Mouse (Mus musculus): Measurements from ENCODE around the gene Psmb7. TPM values are rescaled to one million over a fixed set of nuclear protein-coding genes. Genes with fewer than 3 reads are reported as not detected.

The Psmb7 gene
- polyA plus RNA-seq, 1 experiment from 2014 or later, result 363 TPM

DNA sequence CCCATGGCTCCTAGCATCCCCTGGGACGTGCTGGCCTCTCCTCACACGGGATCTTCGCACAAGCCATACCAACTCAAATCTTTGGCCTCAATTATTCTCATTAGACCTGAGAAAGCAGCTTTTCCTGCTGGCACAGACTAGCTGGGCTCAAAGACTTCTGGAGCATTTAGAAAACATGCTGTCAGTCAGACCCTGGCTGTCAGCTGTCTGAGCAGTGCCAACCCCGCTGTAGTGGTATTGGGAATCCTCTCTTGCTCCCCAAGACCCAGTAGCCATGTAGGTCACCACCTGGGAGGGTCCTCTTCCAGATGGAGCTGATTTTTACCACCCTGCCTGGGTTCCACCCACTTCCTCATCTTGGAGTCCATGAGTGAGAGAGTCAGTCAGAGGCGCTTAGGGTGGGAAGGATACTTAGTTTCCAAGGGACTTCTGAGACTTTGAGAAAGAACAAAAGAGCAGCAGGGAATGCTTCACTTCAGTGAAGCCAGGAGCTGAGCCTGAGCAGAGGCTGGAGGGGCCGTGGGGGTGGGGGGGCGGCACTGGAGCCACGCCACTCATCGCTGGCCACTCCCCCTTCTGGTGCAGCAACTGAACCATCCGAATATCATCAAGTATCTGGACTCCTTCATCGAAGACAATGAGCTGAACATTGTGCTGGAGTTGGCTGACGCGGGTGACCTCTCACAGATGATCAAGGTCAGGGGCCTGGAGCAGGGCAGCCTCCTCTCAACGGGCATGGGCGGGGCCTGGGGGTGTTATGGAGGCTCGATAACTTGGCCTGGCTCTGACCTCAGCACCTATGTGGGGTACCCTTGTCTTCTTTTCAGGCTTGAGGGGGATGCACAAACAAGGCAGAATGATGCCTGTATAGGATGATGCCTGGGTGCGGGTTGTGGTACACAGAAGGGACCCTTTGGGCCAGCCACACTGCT lies 83.3 kb downstream of the Psmb7 start:
- Histone ChIP-seq H3K4me2 (ENCODE audit: low read depth, low read length) (no peak overlapping the region), H3K9me3 (replicated peaks; ENCODE audit: control insufficient read depth, low read length) (no peaks in the 10 kb centered on the region), H3K4me3 (ENCODE audit: low read depth, low read length) (no peak overlapping the region), H3K36me3 (replicated peaks; ENCODE audit: control insufficient read depth, insufficient read depth, low read depth, low read length) (no peaks in the 10 kb centered on the region; the same call in 1 of the 2 replicates), H3K9ac (replicated peaks; ENCODE audit: low read length) (no peak overlapping the region), H3K4me1 (ENCODE audit: control insufficient read depth, insufficient read depth, low read length) (no peaks in the 10 kb centered on the region), H3K27me3 (ENCODE audit: control insufficient read depth, insufficient read depth, low read length) (no peaks in the 10 kb centered on the region), H3K27ac (replicated peaks; ENCODE audit: low read depth, low read length) (no peak overlapping the region)
- no peak; the same call in 1 of the 2 replicates for ATAC-seq (replicated peaks; ENCODE audit: insufficient number of reproducible peaks, low FRiP score, low TSS enrichment, low read depth)
- DNase-seq (ENCODE audit: low spot score), result no peak
- 63% methylated on average over 17 of the region's 17 CpGs for WGBS

- ATAC-seq (replicated peaks; ENCODE audit: insufficient number of reproducible peaks, low FRiP score, low TSS enrichment, low read depth), result no peak
Measured at GRCm38 (mm10) chr2:38556721-38557120, 87.2 kb downstream of the Psmb7 start.

DNA sequence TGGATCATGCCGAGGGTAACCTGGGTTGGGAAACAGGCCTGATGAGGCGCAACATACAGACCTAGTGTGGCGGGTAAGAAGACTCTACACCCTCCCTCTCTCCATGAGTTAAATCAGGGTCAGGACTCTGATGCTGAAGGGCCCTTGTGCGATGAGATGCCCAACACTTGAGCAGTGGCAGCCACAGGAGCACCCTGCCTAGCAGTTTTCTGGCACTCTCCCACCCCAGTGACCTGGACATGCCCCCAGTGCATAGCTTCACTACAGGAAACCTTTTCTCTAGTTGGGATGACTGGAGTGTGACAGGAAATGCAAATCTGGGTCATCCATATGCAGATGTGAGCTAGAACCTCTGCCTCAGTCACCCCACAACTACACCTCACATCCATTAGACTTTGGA lies 88.2 kb downstream of the Psmb7 start:
- no peak overlapping the region for H3K4me2 ChIP-seq (ENCODE audit: low read depth, low read length)
- no peak overlapping the region for H3K9ac ChIP-seq (replicated peaks; ENCODE audit: low read length)
- WGBS, result 91% methylated on average over 4 of the region's 4 CpGs
- H3K9me3 ChIP-seq (replicated peaks; ENCODE audit: control insufficient read depth, low read length), result no peaks in the 10 kb centered on the region
- H3K4me1 ChIP-seq (ENCODE audit: control insufficient read depth, insufficient read depth, low read length), result no peaks in the 10 kb centered on the region
- H3K27ac ChIP-seq (replicated peaks; ENCODE audit: low read depth, low read length), result no peak overlapping the region
- ATAC-seq (replicated peaks; ENCODE audit: insufficient number of reproducible peaks, low FRiP score, low TSS enrichment, low read depth) (no peak), DNase-seq (ENCODE audit: low spot score) (no peak)
- H3K27me3 ChIP-seq (ENCODE audit: control insufficient read depth, insufficient read depth, low read length), result no peaks in the 10 kb centered on the region
- no peak overlapping the region for H3K4me3 ChIP-seq (ENCODE audit: low read depth, low read length)
- no peaks in the 10 kb centered on the region; the same call in 1 of the 2 replicates for H3K36me3 ChIP-seq (replicated peaks; ENCODE audit: control insufficient read depth, insufficient read depth, low read depth, low read length)

More at GRCm38 (mm10) chr2:38556721-38557120, 87.2 kb downstream of the Psmb7 start:
- Histone ChIP-seq H3K27ac (replicated peaks; ENCODE audit: low read depth, low read length) (no peak overlapping the region), H3K9me3 (replicated peaks; ENCODE audit: control insufficient read depth, low read length) (no peaks in the 10 kb centered on the region), H3K4me2 (ENCODE audit: low read depth, low read length) (no peak overlapping the region), H3K36me3 (replicated peaks; ENCODE audit: control insufficient read depth, insufficient read depth, low read depth, low read length) (no peaks in the 10 kb centered on the region; the same call in 1 of the 2 replicates), H3K9ac (replicated peaks; ENCODE audit: low read length) (no peak overlapping the region), H3K4me3 (ENCODE audit: low read depth, low read length) (no peak overlapping the region), H3K27me3 (ENCODE audit: control insufficient read depth, insufficient read depth, low read length) (no peaks in the 10 kb centered on the region), H3K4me1 (ENCODE audit: control insufficient read depth, insufficient read depth, low read length) (no peaks in the 10 kb centered on the region)
- DNase-seq (ENCODE audit: low spot score), result no peak
- 91% methylated on average over 3 of the region's 3 CpGs for WGBS

- ATAC-seq (replicated peaks; ENCODE audit: insufficient number of reproducible peaks, low FRiP score, low TSS enrichment, low read depth) (no peak), DNase-seq (ENCODE audit: low spot score) (no peak)
- Histone ChIP-seq H3K4me3 (ENCODE audit: low read depth, low read length) (no peak overlapping the region), H3K4me2 (ENCODE audit: low read depth, low read length) (no peak overlapping the region), H3K9ac (replicated peaks; ENCODE audit: low read length) (no peak overlapping the region), H3K36me3 (replicated peaks; ENCODE audit: control insufficient read depth, insufficient read depth, low read depth, low read length) (no peaks in the 10 kb centered on the region; the same call in 1 of the 2 replicates), H3K4me1 (ENCODE audit: control insufficient read depth, insufficient read depth, low read length) (no peaks in the 10 kb centered on the region), H3K9me3 (replicated peaks; ENCODE audit: control insufficient read depth, low read length) (no peaks in the 10 kb centered on the region), H3K27ac (replicated peaks; ENCODE audit: low read depth, low read length) (no peak overlapping the region), H3K27me3 (ENCODE audit: control insufficient read depth, insufficient read depth, low read length) (no peaks in the 10 kb centered on the region)
- 72% methylated on average over 19 of the region's 19 CpGs for WGBS
Measured at GRCm38 (mm10) chr2:38554226-38554995, 89.5 kb downstream of the Psmb7 start.

DNA sequence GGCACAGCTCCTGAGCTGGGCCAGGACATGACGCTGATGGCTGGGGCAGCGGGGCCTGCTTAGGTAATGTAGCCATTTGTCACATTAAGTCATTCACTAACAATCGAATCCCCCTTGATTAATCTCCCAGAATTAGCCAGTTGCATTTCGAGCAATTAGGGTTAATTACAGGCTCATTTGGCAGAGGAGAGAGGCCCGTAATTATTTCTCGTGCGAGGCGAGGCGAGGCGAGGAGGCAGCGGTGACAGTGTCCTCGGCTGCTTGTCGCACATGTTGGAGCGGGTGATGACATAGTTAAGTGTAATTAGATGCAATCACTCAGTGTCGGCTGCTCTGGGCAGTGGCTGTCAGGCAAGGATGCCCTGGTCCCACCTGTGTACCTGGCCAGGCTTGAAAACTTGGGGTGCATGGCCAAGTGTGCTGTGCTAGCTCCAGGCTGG lies 91.9 kb downstream of the Psmb7 start:
- no peak for ATAC-seq (replicated peaks; ENCODE audit: insufficient number of reproducible peaks, low FRiP score, low TSS enrichment, low read depth)
- Histone ChIP-seq H3K4me2 (ENCODE audit: low read depth, low read length) (no peak overlapping the region), H3K27me3 (ENCODE audit: control insufficient read depth, insufficient read depth, low read length) (no peaks in the 10 kb centered on the region), H3K27ac (replicated peaks; ENCODE audit: low read depth, low read length) (no peak overlapping the region), H3K4me3 (ENCODE audit: low read depth, low read length) (no peak overlapping the region), H3K9ac (replicated peaks; ENCODE audit: low read length) (no peak overlapping the region), H3K9me3 (replicated peaks; ENCODE audit: control insufficient read depth, low read length) (no peaks in the 10 kb centered on the region), H3K36me3 (replicated peaks; ENCODE audit: control insufficient read depth, insufficient read depth, low read depth, low read length) (no peaks in the 10 kb centered on the region; the same call in 1 of the 2 replicates), H3K4me1 (ENCODE audit: control insufficient read depth, insufficient read depth, low read length) (no peaks in the 10 kb centered on the region)
- 69% methylated on average over 15 of the region's 15 CpGs for WGBS
- no peak for DNase-seq (ENCODE audit: low spot score)

DNA sequence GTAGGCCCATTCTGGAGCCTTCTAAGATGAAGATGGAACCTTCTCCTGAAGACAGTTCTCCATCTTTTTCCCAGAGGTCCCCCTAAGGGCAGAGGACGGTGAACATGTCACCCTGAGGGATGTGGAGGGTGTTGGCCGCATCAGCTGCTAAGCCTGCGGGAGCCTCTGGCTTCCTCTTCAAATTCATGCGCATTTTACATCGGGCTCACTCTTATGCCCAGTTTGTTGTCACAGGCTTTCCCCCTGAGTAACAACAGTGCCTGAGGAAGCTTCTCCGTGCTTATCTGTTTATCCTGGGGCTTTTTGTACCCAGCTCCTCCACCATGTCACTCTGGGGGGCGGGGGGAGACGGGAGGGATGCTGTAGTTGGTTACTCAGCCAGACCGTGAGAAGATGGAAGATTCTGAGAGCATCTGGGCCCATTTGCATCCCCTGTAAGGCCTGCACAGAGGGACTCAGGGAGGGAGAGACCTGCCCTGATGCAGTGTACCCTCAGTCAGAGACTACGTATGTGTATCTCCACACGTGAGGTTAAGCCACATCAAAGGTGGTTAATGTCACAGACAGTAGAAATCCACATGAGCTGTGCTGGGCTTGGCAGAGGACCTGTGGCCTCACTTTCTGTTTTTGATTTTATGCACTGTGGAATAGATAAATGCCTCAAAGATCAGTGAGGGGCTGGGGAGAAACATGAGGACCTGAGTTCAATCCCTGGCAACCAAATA lies 95.9 kb downstream of the Psmb7 start:
- Histone ChIP-seq H3K9ac (replicated peaks; ENCODE audit: low read length) (no peak overlapping the region), H3K4me3 (ENCODE audit: low read depth, low read length) (no peak overlapping the region), H3K4me1 (ENCODE audit: control insufficient read depth, insufficient read depth, low read length) (no peaks in the 10 kb centered on the region), H3K27me3 (ENCODE audit: control insufficient read depth, insufficient read depth, low read length) (no peaks in the 10 kb centered on the region), H3K4me2 (ENCODE audit: low read depth, low read length) (no peak overlapping the region), H3K36me3 (replicated peaks; ENCODE audit: control insufficient read depth, insufficient read depth, low read depth, low read length) (no peaks in the 10 kb centered on the region; the same call in 1 of the 2 replicates), H3K27ac (replicated peaks; ENCODE audit: low read depth, low read length) (no peak overlapping the region), H3K9me3 (replicated peaks; ENCODE audit: control insufficient read depth, low read length) (no peaks in the 10 kb centered on the region)
- ATAC-seq (replicated peaks; ENCODE audit: insufficient number of reproducible peaks, low FRiP score, low TSS enrichment, low read depth) (no peak), DNase-seq (ENCODE audit: low spot score) (no peak)
- 58% methylated on average over 11 of the region's 11 CpGs for WGBS

DNA sequence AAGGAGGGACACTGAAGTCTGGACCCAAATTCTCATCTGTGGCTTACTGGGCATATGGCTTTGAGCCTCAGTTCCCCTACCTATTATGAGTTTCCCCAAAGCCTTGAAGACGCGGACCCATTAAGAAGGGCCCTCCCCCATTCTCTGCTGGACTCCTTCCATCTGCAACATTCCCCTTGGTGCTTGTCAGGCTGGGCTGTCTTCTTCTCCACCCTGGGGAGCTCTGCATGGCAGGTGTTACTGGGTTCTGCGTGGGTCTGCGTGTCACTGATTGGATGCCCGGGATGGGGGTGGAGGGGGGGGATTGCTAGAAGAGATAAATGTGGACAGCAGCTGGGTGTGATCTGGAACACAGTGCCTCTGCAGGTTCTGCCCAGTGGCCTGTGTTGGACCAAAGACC lies 97.1 kb downstream of the Psmb7 start:
- H3K9ac ChIP-seq (replicated peaks; ENCODE audit: low read length), result no peak overlapping the region
- WGBS, result 67% methylated on average over 5 of the region's 5 CpGs
- DNase-seq (ENCODE audit: low spot score) (no peak), ATAC-seq (replicated peaks; ENCODE audit: insufficient number of reproducible peaks, low FRiP score, low TSS enrichment, low read depth) (no peak)
- H3K27ac ChIP-seq (replicated peaks; ENCODE audit: low read depth, low read length), result no peak overlapping the region
- no peaks in the 10 kb centered on the region for H3K4me1 ChIP-seq (ENCODE audit: control insufficient read depth, insufficient read depth, low read length)
- no peak overlapping the region for H3K4me3 ChIP-seq (ENCODE audit: low read depth, low read length)
- no peaks in the 10 kb centered on the region for H3K9me3 ChIP-seq (replicated peaks; ENCODE audit: control insufficient read depth, low read length)
- H3K27me3 ChIP-seq (ENCODE audit: control insufficient read depth, insufficient read depth, low read length), result no peaks in the 10 kb centered on the region
- H3K36me3 ChIP-seq (replicated peaks; ENCODE audit: control insufficient read depth, insufficient read depth, low read depth, low read length), result no peaks in the 10 kb centered on the region; the same call in 1 of the 2 replicates
- H3K4me2 ChIP-seq (ENCODE audit: low read depth, low read length), result no peak overlapping the region

Data from embryonic facial prominence, embryonic 11.5 days (tissue).